Mouse (Mus musculus) layer of hippocampus, adult 8-10 months (tissue): ENCODE data around the gene Uba6. TPM values are rescaled to one million over a fixed set of nuclear protein-coding genes. Genes with fewer than 3 reads are reported as not detected.

Experiments used
- DNase-seq, 2 experiments: peaks; one replicate each; pipeline ENCODE4 v3.0.0; 2022; ENCODE audit warnings: low spot score in 2 of 2
- total RNA-seq, 4 experiments: library from RNA; stranded (reverse); gene quantifications; 2 replicates each; pipeline ENCODE4 v1.2.4; 2022

Gene Uba6
- total RNA-seq, result 10 to 100 TPM; 14.9 to 26.5 (median 20.3) TPM

DNA sequence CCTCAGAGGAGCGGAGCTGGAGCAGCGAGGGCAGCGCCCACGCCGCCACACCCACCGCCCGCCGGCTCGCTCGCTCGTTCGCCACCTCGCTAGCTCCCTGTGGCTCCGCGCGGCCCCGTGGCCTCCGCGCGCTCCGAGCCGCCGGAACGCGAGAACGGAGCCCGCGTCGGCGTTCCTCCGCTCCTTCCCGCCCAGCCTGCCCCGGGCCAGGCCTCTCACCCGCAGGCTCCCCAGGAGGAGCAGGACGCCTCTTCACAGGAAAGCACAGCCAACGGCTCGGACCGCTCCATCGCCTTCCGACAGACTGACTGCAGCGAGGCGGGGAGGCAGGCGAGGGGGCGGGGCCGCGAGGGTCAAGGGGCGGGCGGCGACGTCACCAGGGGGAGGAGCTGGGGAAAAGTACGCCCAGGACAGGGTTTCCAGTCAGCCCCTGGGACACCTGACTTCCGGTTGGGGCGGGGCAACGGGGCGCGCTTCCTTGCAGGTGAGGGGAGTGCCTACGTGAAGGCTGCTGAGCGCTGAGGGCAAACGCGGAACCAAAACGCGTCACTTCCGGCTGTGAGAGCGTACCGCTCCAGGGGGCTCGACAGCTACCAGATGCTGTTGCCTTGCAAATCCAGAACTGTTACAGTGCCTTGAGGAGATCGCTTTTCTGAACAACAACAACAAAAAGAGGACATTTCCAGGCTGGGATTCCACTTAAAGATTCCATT, at the start of gene Uba6:
Gene Uba6 (minus strand): TSS at position 355 of the 713 bp plus-strand sequence.
- peak; percentile 98 to 99 for DNase-seq

GRCm38 (mm10) chr5:86197801-86198200, 25.2 kb upstream of the Uba6 start, which contains the start of gene Gnrhr:
Gene Gnrhr, minus strand, starts transcription at chr5:86197901.
- no peak for DNase-seq

GRCm38 (mm10) chr5:86191356-86191755, 18.8 kb upstream of the Uba6 start:
- DNase-seq, result no peak

DNA sequence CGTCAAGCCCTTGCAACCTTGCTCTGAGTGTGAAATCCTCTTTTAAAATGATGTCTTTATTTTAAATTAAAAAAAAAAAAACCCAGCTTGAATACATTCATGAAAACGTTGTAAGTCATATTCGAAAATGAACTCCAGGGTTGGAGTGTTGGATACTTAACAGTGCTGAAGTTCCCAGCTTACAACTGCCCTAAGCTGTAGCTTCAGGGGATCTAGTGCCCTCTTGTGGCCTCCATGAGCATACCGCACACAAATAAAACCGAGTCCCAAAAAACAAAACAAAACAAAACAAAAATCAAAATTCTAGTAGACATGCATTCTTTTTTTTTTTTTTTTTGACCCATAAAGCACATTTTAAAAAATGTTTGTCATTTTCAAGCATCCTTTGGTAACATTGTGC, 18.2 kb upstream of the Uba6 start:
- DNase-seq, result no peak

DNA sequence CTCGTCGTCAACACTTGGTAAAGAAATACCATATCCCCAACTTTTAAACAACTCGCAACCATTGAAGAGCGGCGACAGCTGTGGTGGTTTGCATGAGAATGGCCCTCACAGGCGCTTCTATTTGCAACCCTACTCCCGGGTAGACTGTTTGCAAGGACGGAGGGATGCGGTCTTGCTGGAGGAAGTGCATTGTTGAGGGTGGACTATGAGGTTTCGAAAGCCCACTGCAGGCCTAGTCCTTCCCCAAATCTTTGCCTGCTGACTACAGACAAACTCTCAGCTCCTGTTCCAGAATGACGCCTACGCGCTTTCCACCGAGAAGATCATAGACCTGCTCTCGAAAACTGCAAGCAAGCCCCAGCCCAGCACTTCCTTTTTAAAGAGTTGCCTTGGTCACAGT, 17.7 kb upstream of the Uba6 start:
- DNase-seq, result no peak

DNA sequence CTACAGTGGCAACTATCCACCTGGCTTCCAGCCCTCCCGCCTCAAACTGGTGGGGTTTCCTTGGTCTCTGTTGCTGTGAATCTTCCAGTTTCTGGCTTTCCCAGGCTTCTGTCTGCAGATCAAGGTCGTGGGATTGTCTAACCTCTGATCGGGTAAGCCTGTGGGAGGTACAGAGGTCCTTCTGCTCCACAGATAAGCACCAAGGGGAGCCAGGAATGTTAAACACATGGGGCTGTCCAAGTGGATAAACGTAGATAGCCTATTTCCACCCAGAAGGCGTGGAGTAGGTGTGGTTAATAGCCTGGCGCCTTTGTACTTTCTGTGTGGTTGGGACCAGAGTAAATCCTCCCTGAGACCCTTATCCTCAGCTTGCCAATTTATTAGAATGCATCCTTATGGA, 14.8 kb upstream of the Uba6 start:
- no peak for DNase-seq

GRCm38 (mm10) chr5:86173778-86174177, 1.2 kb upstream of the Uba6 start:
- DNase-seq, result no peak

GRCm38 (mm10) chr5:86172088-86172448, 535 bp downstream of the Uba6 start:
- peak in 1 of 2 experiments; percentile 20 for DNase-seq

DNA sequence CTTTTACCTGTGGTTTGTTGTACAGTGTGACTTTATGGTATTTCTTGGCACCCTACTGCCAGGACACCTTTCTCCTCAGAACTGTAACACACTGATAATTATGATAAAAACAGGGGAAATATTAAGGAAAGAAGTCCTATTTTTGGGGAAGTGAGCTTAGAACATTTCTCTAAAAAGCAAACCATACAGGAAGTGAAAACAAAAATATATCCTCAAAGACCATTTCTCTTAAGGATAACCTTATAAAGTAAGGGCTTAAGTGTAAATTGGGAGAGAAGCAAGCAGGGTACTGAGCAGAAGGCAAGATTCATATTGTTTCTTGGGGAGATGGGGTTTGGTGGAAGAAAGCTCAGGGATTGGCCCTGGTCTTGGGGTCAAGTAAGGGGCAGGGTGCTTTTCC, 42.8 kb downstream of the Uba6 start:
- DNase-seq, result no peak

DNA sequence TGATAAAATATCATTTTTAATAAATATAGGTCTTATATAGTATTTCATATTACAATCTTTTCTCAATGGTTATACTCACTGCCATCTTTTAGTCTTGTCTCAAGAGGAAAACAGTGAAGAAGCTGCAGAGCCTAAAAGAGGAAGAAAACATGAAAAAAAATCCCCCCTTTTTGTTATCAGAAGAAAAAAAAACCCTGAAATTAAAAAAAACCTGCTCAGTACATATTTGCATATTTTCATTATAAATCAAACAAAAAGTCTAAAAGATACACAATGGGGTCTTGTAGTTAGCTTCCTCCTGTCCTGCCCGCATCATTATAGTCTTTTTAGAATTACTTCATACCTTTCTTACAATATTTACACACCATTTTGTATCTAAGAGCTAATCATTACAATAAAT, 43.9 kb downstream of the Uba6 start:
- no peak for DNase-seq

DNA sequence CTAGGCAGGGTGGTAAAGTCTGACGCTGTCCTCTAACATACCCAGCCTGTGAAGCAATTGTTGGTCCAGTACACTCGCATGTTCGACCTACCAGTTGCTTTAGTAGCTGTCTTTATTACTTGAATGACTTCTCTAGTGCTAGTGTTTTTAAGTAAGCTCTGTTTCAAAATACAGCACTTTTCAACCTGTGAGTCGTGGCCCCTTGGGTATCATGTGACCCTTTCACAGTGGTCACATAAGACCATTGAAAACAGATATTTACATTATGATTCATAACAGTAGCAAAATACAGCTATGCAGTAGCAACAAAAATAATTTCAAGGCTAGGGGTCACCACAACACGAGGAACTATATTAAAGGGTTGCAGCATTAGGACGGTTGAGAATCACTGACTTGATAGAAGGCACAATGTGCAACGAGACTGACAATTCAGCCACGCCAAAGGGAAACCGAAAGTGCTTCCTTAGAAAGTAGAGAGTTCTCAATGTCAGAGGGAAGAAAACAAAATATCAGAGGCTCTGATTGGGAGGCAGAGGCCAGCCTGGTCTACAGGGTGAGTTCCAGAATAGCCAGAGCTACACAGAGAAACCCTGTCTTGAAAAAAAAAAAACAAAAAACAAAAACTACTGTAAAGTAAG, 54.0 kb downstream of the Uba6 start:
- DNase-seq, result no peak

GRCm38 (mm10) chr5:86113997-86114396, 58.6 kb downstream of the Uba6 start:
- DNase-seq, result no peak

GRCm38 (mm10) chr5:86113037-86113436, 59.6 kb downstream of the Uba6 start:
- no peak for DNase-seq

GRCm38 (mm10) chr5:86111074-86111473, 61.5 kb downstream of the Uba6 start:
- no peak for DNase-seq

DNA sequence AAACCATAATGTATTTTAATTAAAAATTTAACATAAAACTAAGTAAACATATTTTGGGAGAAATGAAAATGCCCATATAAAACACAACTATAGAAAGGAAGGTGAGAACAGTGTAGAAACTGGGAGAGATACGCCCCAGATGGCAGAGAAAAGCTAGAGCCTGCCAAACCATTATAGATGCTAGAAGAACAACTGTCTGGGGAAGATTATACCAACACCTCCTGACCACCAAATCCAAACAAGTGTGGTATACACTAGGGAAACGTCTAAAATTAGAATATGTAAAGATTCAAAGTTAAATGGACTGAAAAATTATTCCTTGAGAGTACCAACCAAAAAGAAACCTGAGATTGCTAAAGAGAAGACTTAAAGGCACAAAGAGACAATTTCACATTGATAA, 66.0 kb downstream of the Uba6 start:
- no peak for DNase-seq

DNA sequence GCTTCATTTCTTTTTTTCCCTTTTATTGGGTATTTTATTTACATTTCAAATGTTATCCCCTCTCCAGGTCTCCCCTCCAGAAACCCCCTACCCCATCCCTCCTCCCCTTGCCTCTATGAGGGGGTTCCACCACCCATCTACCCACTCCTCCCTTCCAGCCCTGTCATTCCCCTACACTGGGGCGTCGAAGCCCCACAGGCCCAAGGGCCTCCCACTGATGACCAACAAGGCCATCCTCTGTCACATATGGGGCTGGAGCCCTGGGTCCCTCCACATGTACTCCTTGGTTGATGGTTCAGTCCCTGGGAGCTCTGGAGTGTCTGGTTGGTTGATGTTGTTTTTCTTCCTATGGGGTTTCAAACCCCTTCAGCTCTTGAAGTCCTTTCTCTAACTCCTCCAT, 70.4 kb downstream of the Uba6 start:
- no peak for DNase-seq

DNA sequence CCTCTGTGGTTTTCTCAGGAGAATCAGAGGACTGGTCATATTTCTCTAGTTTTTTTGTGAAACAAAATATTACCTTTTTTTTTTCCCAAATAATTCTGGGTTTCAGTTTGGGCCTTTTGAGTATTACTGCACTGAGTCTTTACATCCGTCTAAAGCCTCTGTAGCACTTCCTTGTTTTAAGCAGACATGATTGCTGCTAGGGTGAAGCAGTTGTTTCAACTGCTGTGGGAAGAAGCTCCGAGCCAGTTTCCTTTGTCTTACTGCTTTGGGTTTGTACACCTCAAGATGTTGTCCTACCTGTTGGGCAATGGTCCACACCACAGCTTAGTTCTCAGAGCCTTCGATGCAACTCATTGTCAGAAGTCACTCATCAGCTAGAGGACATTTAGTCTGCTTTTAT, 72.0 kb downstream of the Uba6 start:
- DNase-seq, result no peak

GRCm38 (mm10) chr5:86098988-86099387, 73.6 kb downstream of the Uba6 start:
- DNase-seq, result no peak

- no peak for DNase-seq
Observed at GRCm38 (mm10) chr5:86094754-86095153, 77.8 kb downstream of the Uba6 start.

GRCm38 (mm10) chr5:86086751-86087150, 85.9 kb downstream of the Uba6 start:
- DNase-seq, result no peak

DNA sequence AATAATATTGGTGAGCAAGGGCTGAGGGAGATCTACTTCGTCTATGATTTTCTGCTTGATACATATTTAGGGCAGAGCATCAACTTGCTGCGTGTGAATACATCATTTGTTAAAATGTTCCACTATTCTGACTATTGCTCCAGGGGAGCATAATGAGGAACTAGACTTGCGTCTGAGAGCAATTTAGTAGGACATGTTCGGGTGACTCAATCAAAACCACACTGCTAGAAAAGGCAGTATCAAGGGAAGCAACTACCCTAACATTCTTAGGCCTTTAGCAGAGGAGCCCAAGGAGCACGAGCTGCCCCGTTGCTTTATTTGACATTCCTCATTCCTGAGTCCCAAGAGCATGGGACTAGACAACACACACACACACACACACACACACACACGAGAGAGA, 87.6 kb downstream of the Uba6 start:
- DNase-seq, result no peak

- no peak for DNase-seq
Observed at GRCm38 (mm10) chr5:86083987-86084386, 88.6 kb downstream of the Uba6 start.

- no peak for DNase-seq
Observed at GRCm38 (mm10) chr5:86078720-86079334, 93.8 kb downstream of the Uba6 start.
